Mouse (Mus musculus) midbrain, embryonic 14.5 days (tissue): ENCODE data around the gene Ccer1. TPM values are rescaled to one million over a fixed set of nuclear protein-coding genes. Genes with fewer than 3 reads are reported as not detected.
"Not testable (repeated sequence)": the region's sequence is repeated elsewhere in the genome, so short reads cannot be mapped to it uniquely, and the experiment has no call there.

Experiments
- ATAC-seq: fragments of 200-750 bp; cut with Nextera tagmentation; 2 replicates; pipeline ENCODE4 v1.8.0; 2017; ENCODE audit warnings: moderate number of reproducible peaks, moderate library complexity; ENCODE audit not compliant: low FRiP score, low TSS enrichment
- DNase-seq: peaks from one replicate; pipeline ENCODE4 v3.0.0-alpha.2; 2015
- H3K27ac ChIP-seq: fragments of 300-500 bp; sonication (generic); replicated peaks from 2 replicates; pipeline ENCODE4 v1.5.1; 2014; ENCODE audit warnings: mild to moderate bottlenecking, low read depth, low read length, moderate library complexity
- H3K27me3 ChIP-seq: fragments of 300-500 bp; sonication (generic); 2 replicates; pipeline ENCODE4 v1.6.1; 2014; ENCODE audit warnings: low read length, control low read depth, mixed read lengths; ENCODE audit not compliant: control insufficient read depth, insufficient read depth
- H3K36me3 ChIP-seq: fragments of 300-500 bp; sonication (generic); 2 replicates; pipeline ENCODE4 v1.6.1; 2014; ENCODE audit warnings: low read length, control low read depth; ENCODE audit not compliant: control insufficient read depth, insufficient read depth
- H3K4me1 ChIP-seq: fragments of 300-500 bp; sonication (generic); 2 replicates; pipeline ENCODE4 v1.6.1; 2014; ENCODE audit warnings: mild to moderate bottlenecking, antibody characterized with exemption, low read length, control low read depth; ENCODE audit not compliant: control insufficient read depth, insufficient read depth
- H3K4me2 ChIP-seq: fragments of 300-500 bp; sonication (generic); 2 replicates; pipeline ENCODE4 v1.6.1; 2014; ENCODE audit warnings: mild to moderate bottlenecking, low read length, moderate library complexity
- H3K4me3 ChIP-seq: fragments of 300-500 bp; sonication (generic); replicated peaks from 2 replicates; pipeline ENCODE4 v1.5.1; 2014; ENCODE audit warnings: low read depth, low read length
- H3K9ac ChIP-seq: fragments of 300-500 bp; sonication (generic); replicated peaks from 2 replicates; pipeline ENCODE4 v1.6.1; 2014; ENCODE audit warnings: mild to moderate bottlenecking, low read length, moderate library complexity
- H3K9me3 ChIP-seq: fragments of 300-500 bp; sonication (generic); 2 replicates; pipeline ENCODE4 v1.6.1; 2016; ENCODE audit warnings: low read length, control low read depth, mixed read lengths; ENCODE audit not compliant: control insufficient read depth
- WGBS: fragments of 180-500 bp; shearing (Covaris S2); extraction: QIAGEN DNeasy Blood & Tissue Kit; methylation state at CpG from one replicate; pipeline ENCODE4 v1.1.7; 2014; 5-methylcytosine and 5-hydroxymethylcytosine counted together
- polyA plus RNA-seq: library from polyadenylated mRNA; unstranded; fragments of >200 nt; fragmentation: Nextera tagmentation; extraction: Ambion mirVana; gene quantifications from 2 replicates; pipeline ENCODE4 v1.2.1, GENCODE M21; 2014

Gene Ccer1
- polyA plus RNA-seq, 1 experiment from 2014 or later, result not detected

DNA sequence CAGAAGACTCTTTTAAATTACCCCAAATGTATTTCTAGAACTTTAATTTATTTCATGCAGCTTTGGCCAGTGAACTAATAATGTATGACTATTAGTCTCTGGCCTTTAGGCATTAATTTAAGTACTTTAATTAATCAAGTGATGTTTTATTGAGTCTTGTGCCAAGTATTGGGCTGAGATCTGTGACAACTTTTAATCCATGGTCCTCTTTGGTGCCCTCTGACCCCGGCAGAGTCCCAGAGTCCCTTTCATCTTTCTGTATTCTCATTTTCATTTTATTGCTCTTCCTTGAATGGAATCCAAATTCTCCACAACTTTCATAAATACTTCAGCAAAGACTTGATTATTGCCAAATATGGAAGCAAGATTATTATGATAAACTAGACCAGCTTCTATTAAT, 27.8 kb downstream of the Ccer1 start:
- no peaks in the 10 kb centered on the region for H3K4me1 ChIP-seq
- H3K27me3 ChIP-seq, result no peaks in the 10 kb centered on the region
- H3K9ac ChIP-seq, result no peak overlapping the region
- H3K27ac ChIP-seq, result no peak overlapping the region
- no peak for DNase-seq
- no peak for ATAC-seq
- no peak overlapping the region for H3K4me2 ChIP-seq
- H3K4me3 ChIP-seq, result no peak overlapping the region
- 92% methylated on average over 1 of the region's 1 CpGs for WGBS
- no peaks in the 10 kb centered on the region for H3K9me3 ChIP-seq
- H3K36me3 ChIP-seq, result no peaks in the 10 kb centered on the region

DNA sequence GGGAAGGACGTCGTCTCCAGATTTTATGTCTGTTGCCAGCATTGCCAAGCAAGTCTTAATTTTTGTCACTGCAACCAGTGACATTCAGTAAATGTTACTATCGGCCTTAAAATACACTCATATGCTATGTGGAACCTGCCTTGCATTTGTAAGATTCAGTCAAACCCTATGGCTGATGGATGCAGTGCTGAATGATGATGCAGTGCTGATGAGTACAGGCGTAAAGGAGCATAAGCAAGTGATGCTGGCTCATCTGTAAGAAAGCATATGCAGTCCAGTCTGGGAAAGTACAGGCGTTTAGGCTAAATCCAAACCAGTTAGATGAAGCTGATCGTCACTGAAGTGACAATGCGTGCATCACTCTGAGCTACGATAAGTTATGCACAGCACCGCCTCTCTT, 29.9 kb downstream of the Ccer1 start:
- WGBS, result 94% methylated on average over 9 of the region's 9 CpGs
- no peaks in the 10 kb centered on the region for H3K4me1 ChIP-seq
- H3K27me3 ChIP-seq, result no peaks in the 10 kb centered on the region
- H3K27ac ChIP-seq, result no peak overlapping the region
- no peak overlapping the region for H3K9ac ChIP-seq
- no peak overlapping the region for H3K4me2 ChIP-seq
- H3K4me3 ChIP-seq, result no peak overlapping the region
- no peaks in the 10 kb centered on the region for H3K36me3 ChIP-seq
- DNase-seq, result no peak
- no peaks in the 10 kb centered on the region for H3K9me3 ChIP-seq
- no peak for ATAC-seq

DNA sequence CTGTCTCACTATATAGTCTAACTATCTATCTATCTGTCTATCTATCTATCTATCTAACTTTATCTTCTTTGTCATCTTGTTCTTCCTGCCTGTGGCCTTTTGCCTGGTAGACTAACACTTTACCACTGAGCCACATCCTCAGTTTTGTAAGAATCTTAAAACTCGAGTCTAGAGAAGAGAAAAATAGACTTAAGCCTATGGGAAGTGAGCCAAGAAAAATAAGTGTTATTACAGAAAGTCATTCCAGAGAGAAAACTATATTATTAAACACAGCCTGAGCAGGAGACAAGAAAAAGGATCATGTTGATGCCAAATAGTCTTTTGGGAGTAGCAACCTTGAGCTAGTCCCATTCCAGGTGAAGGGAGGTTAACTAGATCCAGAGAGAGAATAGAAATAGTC, 33.1 kb downstream of the Ccer1 start:
- Histone ChIP-seq H3K27me3 (no peaks in the 10 kb centered on the region), H3K9ac (no peak overlapping the region), H3K27ac (no peak overlapping the region), H3K4me3 (no peak overlapping the region), H3K9me3 (no peaks in the 10 kb centered on the region), H3K36me3 (no peaks in the 10 kb centered on the region), H3K4me2 (no peak overlapping the region), H3K4me1 (no peaks in the 10 kb centered on the region)
- ATAC-seq (no peak), DNase-seq (no peak)
- WGBS, result 58% methylated on average over 1 of the region's 1 CpGs

DNA sequence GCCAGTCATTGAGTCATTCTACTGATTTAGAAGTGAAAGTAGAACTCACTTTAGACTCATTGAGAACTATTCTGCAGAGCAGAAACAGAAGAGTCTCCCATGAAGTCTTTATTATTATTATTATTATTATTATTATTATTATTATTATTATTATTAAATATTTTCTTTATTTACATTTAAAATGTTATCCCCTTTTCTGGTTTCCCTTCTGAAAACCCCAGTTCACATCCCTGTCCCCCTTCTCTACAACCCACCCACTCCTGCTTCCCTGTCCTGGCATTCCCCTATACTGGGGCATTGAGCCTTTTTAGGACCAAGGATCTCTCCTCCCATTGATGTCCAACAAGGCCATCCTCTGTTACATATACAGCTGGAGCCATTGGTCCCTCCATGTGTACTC, 33.8 kb downstream of the Ccer1 start, which contains the start of gene C030005K15Rik:
TSS of gene C030005K15Rik (minus strand) at position 101 of the 400 bp plus-strand sequence.
- not testable (repeated sequence) for DNase-seq, H3K9ac ChIP-seq, H3K4me1 ChIP-seq, H3K27me3 ChIP-seq, ATAC-seq, H3K27ac ChIP-seq, H3K9me3 ChIP-seq, H3K36me3 ChIP-seq, H3K4me3 ChIP-seq, H3K4me2 ChIP-seq

Other genes starting within 250 kb of the Ccer1 start
- gene Dcn, start 213.4 kb upstream of the Ccer1 start, polyA plus RNA-seq, result 1.4 and 75.1 TPM in 2 replicates
- 0.08 and 28.8 TPM in 2 replicates for gene Lum, start 127.9 kb upstream of the Ccer1 start, polyA plus RNA-seq
- 0.09 TPM in 1 of 2 replicates, not detected in the other for gene Kera, start 86.2 kb upstream of the Ccer1 start, polyA plus RNA-seq
- 0.16 TPM in 1 of 2 replicates, not detected in the other for gene Epyc, start 49.0 kb upstream of the Ccer1 start, polyA plus RNA-seq
- gene C030005K15Rik, start 33.7 kb downstream of the Ccer1 start, polyA plus RNA-seq, result not detected in 2 replicates